Mouse (Mus musculus) cerebellum, adult 8-10 months (tissue): ENCODE data around the gene Wbp2nl.
"Not testable (repeated sequence)": the region's sequence is repeated elsewhere in the genome, so short reads cannot be mapped to it uniquely, and the experiment has no call there.

Experiments used
- DNase-seq: peaks from one replicate; pipeline ENCODE4 v3.0.0; 2022

The Wbp2nl gene

DNA sequence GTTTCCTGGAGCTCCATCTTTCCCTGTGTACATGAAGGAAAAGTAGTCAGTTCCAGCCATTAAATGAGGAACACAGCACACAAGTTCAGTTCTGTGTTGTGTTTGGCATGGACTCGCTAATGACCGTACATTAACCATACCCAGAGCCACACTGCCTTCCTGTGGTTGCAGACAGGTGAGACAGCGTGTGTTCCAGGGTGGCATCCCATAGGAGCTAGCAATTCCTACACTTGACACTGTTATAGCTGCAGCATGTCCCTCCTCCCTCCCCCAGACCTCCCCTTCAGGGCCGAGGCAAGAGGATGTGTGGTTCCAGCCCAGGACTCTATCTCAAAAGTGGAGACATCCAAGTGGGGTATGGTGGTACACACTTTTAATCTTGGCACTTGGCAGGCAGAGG lies 51.6 kb downstream of the Wbp2nl start:
- no peak for DNase-seq

DNA sequence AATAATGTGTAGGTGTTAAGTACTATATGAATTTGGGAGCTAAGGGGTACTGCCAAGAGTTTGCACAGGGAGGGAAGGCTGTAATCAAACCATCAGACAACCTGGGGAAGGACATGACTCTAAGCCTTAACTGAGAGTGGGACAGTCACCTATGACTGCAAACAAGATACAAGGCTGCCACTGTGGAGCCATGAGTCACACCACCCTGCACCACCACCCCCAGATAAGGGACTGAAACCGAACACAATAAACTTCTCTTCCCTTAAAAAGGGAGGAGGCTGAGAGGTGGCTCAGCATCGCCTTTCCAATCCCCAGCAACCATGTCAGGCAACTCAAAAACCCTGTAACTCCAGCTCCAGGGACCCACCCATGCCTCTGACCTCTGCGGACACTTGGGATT lies 52.7 kb downstream of the Wbp2nl start:
- DNase-seq = no peak

- DNase-seq = no peak
These were observed 54.5 kb downstream of the Wbp2nl start for GRCm38 (mm10) chr15:82353078-82353744.

GRCm38 (mm10) chr15:82353745-82354113 lies 55.0 kb downstream of the Wbp2nl start:
- DNase-seq = no peak

- DNase-seq = peak; percentile 97
These were observed 55.6 kb downstream of the Wbp2nl start, which contains the start of gene Ndufa6 for GRCm38 (mm10) chr15:82354126-82354945. Gene Ndufa6, minus strand, starts transcription at chr15:82354322.

DNA sequence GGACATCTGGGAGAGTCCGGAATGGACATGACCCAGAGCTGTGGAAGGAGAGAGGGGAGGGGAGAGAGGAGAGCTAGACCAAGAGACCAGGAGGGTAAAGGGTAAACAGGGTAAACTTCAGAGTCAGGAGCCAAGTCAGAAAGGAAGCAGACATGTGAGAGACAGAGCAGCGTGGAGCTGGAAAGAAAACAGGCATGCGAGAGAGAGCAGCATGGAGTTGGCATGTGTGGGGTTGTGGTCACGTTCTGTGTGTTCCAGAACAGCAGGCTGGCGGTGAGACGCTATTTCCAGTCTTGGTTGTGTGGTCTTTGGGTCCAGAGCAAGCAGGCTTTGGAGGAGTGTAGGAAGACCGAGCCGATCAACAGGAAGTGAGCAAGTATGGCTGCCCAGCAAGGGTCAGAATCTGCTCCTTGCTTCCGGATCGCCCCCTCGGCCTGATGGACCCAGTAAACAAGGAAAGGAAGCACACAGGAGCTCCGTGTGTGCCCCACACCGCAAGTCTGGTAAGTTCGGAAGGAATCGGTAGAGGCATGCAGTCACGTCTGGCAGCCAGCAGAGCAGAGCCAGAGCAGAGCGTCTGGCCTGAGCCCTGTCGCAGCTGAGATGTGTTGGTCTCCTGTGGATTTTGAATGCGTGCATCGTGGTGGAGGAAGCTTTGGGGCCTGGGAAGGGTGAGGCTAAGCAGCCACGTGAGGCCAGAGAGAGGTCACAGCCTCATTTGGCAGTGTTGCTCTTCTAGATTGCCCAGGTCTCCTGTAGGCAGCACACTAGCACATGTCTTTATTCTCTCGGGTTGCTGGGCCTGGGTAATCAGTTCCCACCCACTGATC lies 59.9 kb downstream of the Wbp2nl start:
- no peak for DNase-seq

DNA sequence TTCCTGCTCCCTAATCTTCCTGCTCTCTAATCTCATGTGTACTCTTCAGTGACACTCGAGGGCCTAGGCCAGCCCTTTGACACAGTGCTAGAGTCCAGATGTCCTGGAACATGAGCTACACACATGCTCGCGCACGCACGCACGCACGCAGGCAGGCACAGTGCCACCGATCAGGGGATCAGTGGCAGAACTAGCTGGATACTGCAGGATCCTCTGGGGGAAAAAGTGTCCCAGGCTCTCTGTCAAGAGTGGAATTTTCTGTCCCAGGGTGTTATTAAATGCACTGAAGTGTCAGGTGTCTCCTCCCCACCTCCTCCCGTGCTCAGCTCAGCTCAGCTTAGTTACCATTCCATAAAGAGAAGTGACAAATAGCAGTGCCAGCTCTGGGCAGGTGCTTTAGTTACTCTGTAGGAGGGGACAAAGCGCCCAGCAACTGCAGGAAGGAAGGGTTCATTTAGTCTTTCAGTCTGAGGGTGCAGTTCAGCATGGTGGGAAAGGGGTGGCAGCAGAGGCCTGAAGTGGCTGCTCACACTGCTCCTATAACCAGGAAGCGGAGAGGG lies 62.8 kb downstream of the Wbp2nl start:
- no peak for DNase-seq

DNA sequence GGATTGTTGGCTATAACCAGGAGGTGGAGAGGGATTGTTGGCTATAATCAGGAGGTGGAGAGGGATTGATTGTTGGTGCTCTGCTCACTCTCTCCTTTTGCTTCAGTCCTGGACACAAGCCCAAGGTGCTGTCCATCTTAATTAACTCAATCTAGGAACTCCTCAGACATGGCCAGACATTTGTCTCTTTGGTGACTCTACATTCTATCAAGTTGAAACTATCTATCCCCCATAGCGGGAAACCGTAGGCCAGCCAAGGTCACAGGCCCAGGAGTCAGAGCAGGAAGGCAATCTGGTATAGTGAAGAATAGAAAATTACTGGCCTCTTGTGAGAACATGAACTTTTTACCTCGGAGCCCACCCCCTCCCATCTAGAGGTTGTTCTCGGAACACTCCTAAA lies 63.5 kb downstream of the Wbp2nl start:
- DNase-seq = no peak

DNA sequence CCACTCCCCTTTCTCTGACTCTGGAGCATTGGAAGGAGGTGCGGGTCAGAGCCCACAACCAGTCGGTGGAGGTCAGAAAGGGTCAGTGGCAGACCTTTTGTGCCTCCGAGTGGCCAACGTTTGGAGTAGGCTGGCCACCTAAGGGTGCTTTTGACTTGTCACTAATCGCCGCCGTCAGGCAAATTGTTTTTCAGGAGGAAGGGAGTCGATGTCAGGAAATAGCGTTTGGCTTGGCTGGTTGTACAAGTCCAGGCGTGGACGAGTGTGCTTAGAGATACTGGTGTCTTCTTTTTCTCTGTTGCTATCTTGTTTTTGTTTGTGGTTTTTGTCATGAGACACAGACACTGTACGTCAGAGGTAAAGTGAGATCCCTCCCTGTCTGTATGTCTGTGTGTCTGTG lies 65.0 kb downstream of the Wbp2nl start:
- not testable (repeated sequence) for DNase-seq
